Mouse (Mus musculus) bone marrow, adult 2 months (tissue): Measurements from ENCODE around the gene Snx17. TPM values are rescaled to one million over a fixed set of nuclear protein-coding genes. Genes with fewer than 3 reads are reported as not detected.

Source experiments
- H3K27ac ChIP-seq: fragments of 200-500 bp; 2 replicates; pipeline ENCODE4 v1.5.1; 2012; ENCODE audit warnings: low read depth, mild to moderate bottlenecking, control low read depth, inconsistent platforms, low read length; ENCODE audit not compliant: control insufficient read depth, poor library complexity, insufficient read depth
- H3K4me1 ChIP-seq: fragments of 200-500 bp; 2 replicates; pipeline ENCODE4 v1.6.1; 2011; ENCODE audit warnings: low read length; ENCODE audit not compliant: control insufficient read depth, insufficient read depth
- H3K4me3 ChIP-seq: fragments of 200-500 bp; replicated peaks from 2 replicates; pipeline ENCODE3; 2011; ENCODE audit warnings: mild to moderate bottlenecking, low read depth, low read length, control low read depth; ENCODE audit not compliant: control insufficient read depth
- CTCF ChIP-seq: fragments of 200-500 bp; IDR thresholded peaks from 2 replicates; pipeline ENCODE4 v1.5.1; 2011; ENCODE audit warnings: low read length, control low read depth; ENCODE audit not compliant: control insufficient read depth, insufficient read depth
- POLR2A ChIP-seq: fragments of 200-500 bp; IDR thresholded peaks from 2 replicates; pipeline ENCODE4 v1.6.1; 2011; ENCODE audit warnings: low read depth, mild to moderate bottlenecking, control low read depth, low read length, borderline replicate concordance; ENCODE audit not compliant: control insufficient read depth
- WGBS: fragments of 180-500 bp; shearing (Covaris S2); methylation state at CpG from one replicate; pipeline ENCODE4 v1.1.7; 2018; 5-methylcytosine and 5-hydroxymethylcytosine counted together
- polyA plus RNA-seq: library from polyadenylated mRNA; stranded (reverse); fragments of >200 nt; gene quantifications from 2 replicates; pipeline ENCODE4 v1.2.4, GENCODE M21; 2011; ENCODE audit warnings: low replicate concordance; ENCODE audit not compliant: missing spikeins, insufficient read depth, insufficient read length

The Snx17 gene
- polyA plus RNA-seq, 1 experiment, result 42.0 TPM

DNA sequence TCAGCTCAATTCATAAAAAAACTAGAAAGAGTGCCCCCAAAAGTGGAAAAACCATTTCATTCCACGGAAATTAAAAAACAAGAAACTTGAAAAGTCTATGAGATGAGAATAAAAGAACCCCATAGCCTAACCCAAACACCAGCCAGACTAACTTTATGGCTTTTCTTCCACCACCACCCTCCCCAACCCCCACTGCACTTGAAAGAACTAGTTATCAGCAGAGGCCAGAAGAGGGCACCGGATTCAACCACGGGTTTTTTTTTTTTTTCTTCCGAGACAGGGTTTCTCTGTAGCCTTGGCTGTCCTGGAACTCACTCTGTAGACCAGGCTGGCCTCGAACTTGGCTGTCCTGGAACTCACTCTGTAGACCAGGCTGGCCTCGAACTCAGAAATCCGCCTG is 25.3 kb downstream of the Snx17 start:
- Histone ChIP-seq H3K27ac (no peak overlapping the region), H3K4me1 (peaks cover 1% of the 10 kb centered on the region; the same call in 1 of the 2 replicates), H3K4me3 (peak overlapping the region; percentile 17)
- WGBS, result 27% methylated on average over 7 of the region's 7 CpGs
- no peak for TF ChIP-seq CTCF
- no peak for TF ChIP-seq POLR2A

DNA sequence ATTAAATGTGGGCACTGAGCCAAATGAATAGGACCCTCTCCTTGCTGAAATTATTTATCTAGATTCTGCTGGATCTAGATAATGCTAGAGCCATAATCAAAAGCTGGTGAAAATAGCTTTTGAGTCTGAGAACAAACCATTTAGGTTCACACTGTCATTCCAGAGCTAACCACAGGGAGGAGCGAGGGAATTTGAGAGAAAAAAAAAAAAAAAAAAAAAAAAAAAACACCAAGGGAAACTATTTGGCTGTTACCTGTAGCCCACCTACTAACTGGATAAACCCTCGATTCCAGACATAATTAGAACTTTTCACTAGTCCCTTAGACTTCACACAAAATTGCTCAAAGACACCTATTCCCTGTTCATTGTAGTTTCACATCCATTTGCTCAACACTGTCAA is 26.0 kb downstream of the Snx17 start:
- Histone ChIP-seq H3K4me3 (no peak overlapping the region), H3K4me1 (peaks cover 1% of the 10 kb centered on the region; the same call in 1 of the 2 replicates), H3K27ac (no peak overlapping the region)
- WGBS, result 6% methylated on average over 2 of the region's 2 CpGs
- TF ChIP-seq POLR2A (no peak), CTCF (no peak)

DNA sequence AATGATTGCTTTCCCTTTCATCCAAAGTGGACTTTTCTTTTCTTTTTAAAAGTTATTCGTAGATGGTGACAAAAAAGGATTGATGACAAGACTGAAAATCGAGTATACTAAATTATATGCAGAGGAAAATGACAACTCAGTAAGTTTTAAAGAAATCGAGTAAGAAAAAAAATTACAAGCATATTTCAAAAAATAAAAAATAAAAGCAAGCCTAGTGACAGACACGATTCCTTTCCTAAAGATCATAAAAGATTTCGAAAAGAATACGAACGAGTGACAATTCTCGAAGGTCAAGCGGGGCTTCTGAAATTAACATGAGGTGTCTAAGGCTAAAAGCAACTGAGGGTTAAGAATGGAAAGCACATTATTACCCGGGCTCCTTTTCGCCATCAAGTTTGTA is 26.4 kb downstream of the Snx17 start:
- Histone ChIP-seq H3K4me3 (peak overlapping the region; percentile 93), H3K27ac (peak overlapping the region; percentile 96), H3K4me1 (peaks cover 1% of the 10 kb centered on the region; the same call in 1 of the 2 replicates)
- under 1% methylated on average over 11 of the region's 11 CpGs for WGBS
- no peak for TF ChIP-seq CTCF
- no peak for TF ChIP-seq POLR2A

DNA sequence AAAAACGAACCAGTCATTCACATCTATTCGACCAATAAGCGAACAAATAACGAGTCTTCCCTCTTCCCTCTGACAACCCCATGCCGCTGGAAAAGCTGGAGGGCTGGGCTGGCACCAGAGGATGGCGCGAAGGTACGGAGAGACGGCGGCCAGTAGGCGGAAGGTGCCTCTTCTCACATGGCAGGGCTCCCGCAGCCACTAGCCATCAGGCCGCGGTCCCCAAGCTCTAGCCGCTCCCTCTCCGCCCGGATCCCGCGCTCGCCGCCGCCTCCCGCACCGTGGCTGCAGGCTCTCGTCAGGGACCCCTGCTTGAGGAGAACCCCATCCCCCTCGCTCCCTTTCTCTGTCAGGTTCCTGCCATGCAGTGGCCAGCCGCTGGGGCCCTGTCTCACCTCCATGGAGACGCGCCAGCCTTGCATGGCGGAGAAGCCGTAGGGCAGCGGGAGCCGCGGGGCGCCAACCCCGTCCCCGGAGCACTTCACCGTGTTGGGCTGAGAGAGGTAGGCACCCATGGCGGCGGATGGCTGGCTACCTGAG is 27.0 kb downstream of the Snx17 start:
- Histone ChIP-seq H3K4me3 (peak overlapping the region; percentile 93), H3K4me1 (peaks cover 1% of the 10 kb centered on the region; the same call in 1 of the 2 replicates), H3K27ac (peak overlapping the region; percentile 96)
- TF ChIP-seq POLR2A (no peak), CTCF (no peak)
- under 1% methylated on average over 40 of the region's 40 CpGs for WGBS

DNA sequence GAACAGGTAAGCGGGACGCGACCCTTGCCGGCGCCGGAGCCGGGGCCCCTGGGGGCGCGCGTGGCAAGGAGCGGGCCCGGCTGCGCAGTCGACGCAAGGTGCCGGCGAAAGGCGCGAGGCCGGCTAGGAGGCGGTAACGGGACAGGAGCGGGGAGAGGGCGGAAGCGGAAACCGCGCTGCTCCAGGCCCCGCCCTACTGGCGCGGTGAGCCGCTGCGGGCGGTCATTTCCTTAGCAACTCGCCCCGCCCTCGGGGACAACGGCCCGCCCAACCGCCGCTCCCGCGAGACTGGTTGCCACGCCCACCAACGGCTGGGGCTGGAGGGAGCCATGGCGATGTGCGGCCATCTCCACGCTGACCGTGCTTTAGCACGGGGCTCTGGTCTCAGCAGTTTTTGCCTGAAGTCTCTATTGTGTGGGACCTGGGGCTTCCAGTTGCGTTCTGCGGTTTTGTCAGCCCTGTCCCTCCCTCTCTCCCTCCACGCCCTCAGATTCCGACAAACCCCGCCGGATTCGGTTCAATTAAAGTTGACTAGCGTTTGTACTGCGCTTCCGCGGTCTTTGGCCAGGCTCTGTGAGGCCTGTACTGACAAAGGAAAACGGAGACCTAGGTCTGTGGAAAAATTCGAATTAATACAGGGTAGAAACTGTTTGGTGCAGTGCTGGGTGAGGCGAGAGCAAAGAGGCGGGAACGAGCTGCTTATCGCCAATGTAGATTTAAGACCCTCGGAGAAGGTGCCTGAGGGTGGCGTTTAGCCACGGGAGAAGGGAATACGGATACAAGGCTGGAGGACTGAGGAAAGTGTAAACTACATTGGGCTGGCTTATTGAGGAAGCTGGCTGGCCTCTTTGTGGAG is 27.6 kb downstream of the Snx17 start, which contains the start of gene Ppm1g:
Gene Ppm1g, minus strand, starts transcription at position 240 of the 856 bp plus-strand sequence.
- H3K4me1 ChIP-seq, result peaks cover 1% of the 10 kb centered on the region; the same call in 1 of the 2 replicates
- peak within 1 kb of the TSS; percentile 93 for H3K4me3 ChIP-seq
- TF ChIP-seq CTCF (no peak; the same call in 1 of the 2 replicates), POLR2A (peak; percentile 99)
- H3K27ac ChIP-seq, result peak within 1 kb of the TSS; percentile 96
- WGBS, result under 1% methylated on average over 69 of the region's 70 CpGs

DNA sequence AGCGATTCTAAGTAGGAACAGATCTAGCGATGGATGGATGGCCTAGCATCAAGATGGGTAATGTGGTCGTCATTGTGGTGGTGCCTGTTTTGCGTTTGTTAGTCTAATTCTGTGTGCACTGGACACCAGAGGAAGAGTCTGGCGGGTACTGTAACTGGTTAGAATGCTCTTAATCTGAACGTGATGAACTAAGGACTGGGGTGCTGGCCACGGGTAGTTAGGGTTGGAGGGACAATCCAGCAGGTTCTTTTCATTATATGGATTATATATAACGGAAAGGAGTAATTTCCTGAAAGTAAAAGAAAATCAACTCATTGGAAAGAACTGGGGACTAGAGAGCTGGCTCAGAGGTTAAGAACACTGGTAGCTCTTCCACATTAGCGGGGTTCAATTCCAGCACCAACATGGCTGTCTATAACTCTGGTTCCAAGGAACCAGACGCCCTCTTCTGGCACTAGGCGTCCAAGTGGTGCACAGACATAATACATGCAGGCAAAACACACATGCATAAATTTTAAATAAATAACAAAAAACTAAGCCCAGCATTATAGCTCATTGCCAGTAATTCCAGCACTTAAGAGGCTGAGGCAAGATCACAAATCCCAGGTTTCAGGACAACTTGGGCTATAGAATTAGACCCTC is 28.4 kb downstream of the Snx17 start:
- TF ChIP-seq CTCF (peak; percentile 22; the same call in 1 of the 2 replicates), POLR2A (no peak)
- Histone ChIP-seq H3K4me3 (peak overlapping the region; percentile 88), H3K4me1 (peaks cover 1% of the 10 kb centered on the region; the same call in 1 of the 2 replicates), H3K27ac (peak overlapping the region; percentile 85)
- 28% methylated on average over 11 of the region's 11 CpGs for WGBS

DNA sequence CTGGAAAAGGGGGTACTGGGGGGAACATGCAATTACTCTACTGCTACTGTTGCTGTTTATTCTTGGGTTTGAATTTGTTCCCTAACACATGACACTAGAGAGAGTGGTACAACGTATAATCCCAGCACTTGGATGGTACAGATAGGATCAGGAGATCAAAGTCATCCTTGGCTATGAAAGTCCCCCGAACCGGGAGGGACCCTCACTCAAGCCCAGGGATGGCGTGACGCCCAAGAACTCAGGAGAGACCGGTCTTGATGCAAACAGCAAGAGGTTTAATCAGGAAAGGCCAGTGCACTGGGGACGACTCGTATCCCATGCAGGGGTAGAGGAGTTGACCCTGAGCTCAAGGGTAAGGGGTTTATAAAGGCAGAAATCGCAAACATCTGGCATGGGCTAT is 29.7 kb downstream of the Snx17 start:
- 90% methylated on average over 9 of the region's 9 CpGs for WGBS
- no peak for TF ChIP-seq CTCF
- TF ChIP-seq POLR2A, result no peak

DNA sequence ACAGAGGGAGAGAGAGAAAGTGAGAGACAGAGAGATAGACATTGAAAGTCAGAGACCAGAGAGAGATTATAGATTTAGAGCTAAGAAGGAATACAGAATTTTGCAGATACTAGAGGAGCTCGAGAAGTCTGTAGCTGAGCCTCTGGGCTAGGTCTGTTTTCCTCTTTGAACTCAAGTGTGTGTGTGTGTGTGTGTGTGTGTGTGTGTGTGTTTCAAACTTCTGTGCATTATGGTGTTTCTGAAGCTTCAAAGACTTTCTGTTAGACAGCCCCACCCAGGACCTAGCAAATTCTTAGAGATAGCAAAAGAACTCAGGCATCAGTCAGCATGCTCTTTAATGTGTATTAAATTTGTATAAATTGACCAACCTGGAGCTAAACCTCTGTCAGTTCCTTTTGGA is 33.6 kb downstream of the Snx17 start:
- 58% methylated on average over 1 of the region's 1 CpGs for WGBS
- H3K27ac ChIP-seq, result no peak overlapping the region
- H3K4me1 ChIP-seq, result no peaks in the 10 kb centered on the region; the same call in none of the 2 replicates
- TF ChIP-seq POLR2A (no peak), CTCF (no peak)
- H3K4me3 ChIP-seq, result no peak overlapping the region

More for the DNA sequence above, 29.7 kb downstream of the Snx17 start:
- Histone ChIP-seq H3K4me3 (no peak overlapping the region), H3K27ac (no peak overlapping the region), H3K4me1 (peaks cover 1% of the 10 kb centered on the region; the same call in 1 of the 2 replicates)
